Mouse (Mus musculus): ENCODE results near the gene Tmed4.

GRCm38 (mm10) chr11:6233025-6233424 lies 41.6 kb downstream of the Tmed4 start:
- no peak for TF ChIP-seq CTCF (IDR thresholded peaks at IDR 0.05; ENCODE audit: low read depth, low read length)
- no peak for TF ChIP-seq EP300 (IDR thresholded peaks at IDR 0.05; ENCODE audit: insufficient read depth, low read depth, low read length)

Measured in ES-Bruce4 (cell line).